Comparison of ENCODE assay signal across 8 mouse cellular contexts in genomic region chr3:95282865-95283588, GRCm38 (mm10). TPM values are rescaled to one million over a fixed set of nuclear protein-coding genes. Genes with fewer than 3 reads are reported as not detected.
DNase-seq lines count a peak whose midpoint lies in the region; ATAC-seq lines count a peak whose summit lies in the region.

No protein-coding gene starts in this region.

- H3K4me1 ChIP-seq in hindbrain, embryonic 11.5 days (replicated peaks; ENCODE audit: control insufficient read depth, insufficient read depth, low read length) = no peaks in the 10 kb centered on the region; the same call in 1 of the 2 replicates

- H3K36me3 ChIP-seq in hindbrain, embryonic 11.5 days (ENCODE audit: control insufficient read depth, insufficient read depth, low read length) = no peaks in the 10 kb centered on the region

- H3K9ac ChIP-seq in hindbrain, embryonic 11.5 days (ENCODE audit: low read depth, low read length) = peak overlapping the region; percentile 77

- peak overlapping the region; percentile 75 for H3K4me3 ChIP-seq in hindbrain, embryonic 11.5 days (ENCODE audit: low read depth, low read length)

- ATAC-seq in frontal cortex, adult (ENCODE audit: low TSS enrichment) = peak; percentile 70
- peak; percentile 74 for ATAC-seq in hindbrain, embryonic 11.5 days (ENCODE audit: low FRiP score)

- DNase-seq in MN1 (ENCODE audit: low spot score) = peak; percentile 91
- peak; percentile 87 for DNase-seq in cerebellum, adult 9-10 months
- peak; percentile 82 for DNase-seq in hindbrain, embryonic 11.5 days (ENCODE audit: low spot score)
- DNase-seq in layer of hippocampus, postnatal 25 days (ENCODE audit: extremely low spot score in 1 of 2, low spot score in 1 of 2) = peak; percentile 53 to 61
- DNase-seq in lung, postnatal 4 days = peak; percentile 89 to 92
- peak; percentile 59 for DNase-seq in retina, postnatal 7 days (ENCODE audit: low read depth, low spot score)
- peak; percentile 73 to 78 for DNase-seq in urinary bladder, adult 18-20 months (ENCODE audit: low spot score in 2 of 2)

- H3K27ac ChIP-seq in hindbrain, embryonic 11.5 days (ENCODE audit: low read depth, low read length) = peak overlapping the region; percentile 90

- H3K27me3 ChIP-seq in hindbrain, embryonic 11.5 days (ENCODE audit: control insufficient read depth, insufficient read depth, low read length) = no peaks in the 10 kb centered on the region

- peak overlapping the region; percentile 40 for H3K4me2 ChIP-seq in hindbrain, embryonic 11.5 days (replicated peaks; ENCODE audit: low read depth, low read length)

- H3K9me3 ChIP-seq in hindbrain, embryonic 11.5 days (ENCODE audit: control insufficient read depth, low read length) = no peaks in the 10 kb centered on the region

- under 1% methylated on average over 49 of the region's 51 CpGs for WGBS in hindbrain, embryonic 11.5 days

RNA-seq across cellular contexts. Expression of gene Prune1, which starts 1.2 kb away (rescaled TPM):
- 31.0 and 31.3 TPM in 2 replicates for polyA plus RNA-seq in hindbrain, embryonic 11.5 days (2014; fragmentation: Nextera tagmentation; extraction: Ambion mirVana)
- 10 to 100 TPM; 20.6 to 22.6 TPM for total RNA-seq in layer of hippocampus, postnatal 25 days (2021)

RNA-seq across cellular contexts. Expression of gene Mindy1, which starts 1.9 kb away (rescaled TPM):
- polyA plus RNA-seq in hindbrain, embryonic 11.5 days (2014; fragmentation: Nextera tagmentation; extraction: Ambion mirVana) = 42.2 and 46.5 TPM in 2 replicates
- 10 to 100 TPM; 21.5 to 24.2 TPM for total RNA-seq in layer of hippocampus, postnatal 25 days (2021)

RNA-seq across cellular contexts. Expression of gene Anxa9, which starts 23.9 kb away (rescaled TPM):
- polyA plus RNA-seq in hindbrain, embryonic 11.5 days (2014; fragmentation: Nextera tagmentation; extraction: Ambion mirVana) = 1.6 and 2.1 TPM in 2 replicates
- total RNA-seq in layer of hippocampus, postnatal 25 days (2021) = 1 to 10 TPM in 1 of 2 experiments, under 1 TPM in 1; 0.47 to 1.2 TPM

RNA-seq across cellular contexts. Expression of gene Cers2, which starts 31.6 kb away (rescaled TPM):
- 101 and 105 TPM in 2 replicates for polyA plus RNA-seq in hindbrain, embryonic 11.5 days (2014; fragmentation: Nextera tagmentation; extraction: Ambion mirVana)
- total RNA-seq in layer of hippocampus, postnatal 25 days (2021) = 10 to 100 TPM; 71.2 to 73.9 TPM

RNA-seq across cellular contexts. Expression of gene Bnipl, which starts 32.0 kb away (rescaled TPM):
- polyA plus RNA-seq in hindbrain, embryonic 11.5 days (2014; fragmentation: Nextera tagmentation; extraction: Ambion mirVana) = 0.61 and 0.73 TPM in 2 replicates
- under 1 TPM; 0.22 to 0.52 TPM for total RNA-seq in layer of hippocampus, postnatal 25 days (2021)

Comparison
In these comparisons a context has a peak if more than half of its experiments do, and no peak if none do; other contexts are left out.
1. Peak in every context shown above with its lines: DNase-seq, ATAC-seq, H3K4me3 ChIP-seq and H3K27ac ChIP-seq.